Mouse (Mus musculus) heart, postnatal 36 days (tissue): ENCODE results near the gene Cacng3. TPM values are rescaled to one million over a fixed set of nuclear protein-coding genes. Genes with fewer than 3 reads are reported as not detected.
A peak's percentile ranks its signal among the peaks of the same experiment; 100 is the strongest.

Experiments used
- DNase-seq, 2 experiments: peaks; one replicate each; pipeline ENCODE4 v3.0.0; 2021 to 2022
- intact Hi-C: fragments of 180-260 bp; cut with DNase I; formaldehyde crosslinking; loops from one replicate; pipeline ENCODE4 v1.15.1; 2025
- total RNA-seq, 2 experiments: library from RNA; stranded (reverse); gene quantifications; 2 replicates each; pipeline ENCODE4 v1.2.3; 2021

Cacng3 gene
- total RNA-seq: not detected

GRCm38 (mm10) chr7:122670442-122670872, at the start of gene Cacng3:
Cacng3 (plus strand) TSS chr7:122670492.
- DNase-seq: no peak
- intact Hi-C loops: loop anchor here (5.0 kb wide), 2 partner anchors 237 to 252 kb away; no protein-coding TSS in a partner anchor

- intact Hi-C loops: no loop called here
- no peak for DNase-seq
Observed at GRCm38 (mm10) chr7:122622125-122622774, 48.0 kb upstream of the Cacng3 start.

- intact Hi-C loops: no loop called here
- DNase-seq: no peak
Observed at GRCm38 (mm10) chr7:122623753-122624152, 46.5 kb upstream of the Cacng3 start.

- DNase-seq: no peak
- intact Hi-C loops: no loop called here
Observed at GRCm38 (mm10) chr7:122628050-122628449, 42.2 kb upstream of the Cacng3 start.

- no peak for DNase-seq
- intact Hi-C loops: no loop called here
Observed at GRCm38 (mm10) chr7:122630386-122630785, 39.9 kb upstream of the Cacng3 start.

- no peak for DNase-seq
- intact Hi-C loops: no loop called here
Observed at GRCm38 (mm10) chr7:122631151-122631550, 39.1 kb upstream of the Cacng3 start.

GRCm38 (mm10) chr7:122632946-122633345, 37.3 kb upstream of the Cacng3 start:
- intact Hi-C loops: no loop called here
- no peak for DNase-seq

- DNase-seq: no peak
- intact Hi-C loops: no loop called here
Observed at GRCm38 (mm10) chr7:122633463-122633862, 36.8 kb upstream of the Cacng3 start.

GRCm38 (mm10) chr7:122643676-122644075, 26.6 kb upstream of the Cacng3 start:
- intact Hi-C loops: no loop called here
- no peak for DNase-seq

GRCm38 (mm10) chr7:122649306-122649705, 21.0 kb upstream of the Cacng3 start:
- intact Hi-C loops: no loop called here
- no peak for DNase-seq

GRCm38 (mm10) chr7:122652523-122652922, 17.8 kb upstream of the Cacng3 start:
- intact Hi-C loops: no loop called here
- DNase-seq: no peak

- intact Hi-C loops: no loop called here
- DNase-seq: no peak
Observed at GRCm38 (mm10) chr7:122656671-122657070, 13.6 kb upstream of the Cacng3 start.

- no peak for DNase-seq
- intact Hi-C loops: no loop called here
Observed at GRCm38 (mm10) chr7:122657423-122658126, 12.7 kb upstream of the Cacng3 start.

- intact Hi-C loops: no loop called here
- no peak for DNase-seq
Observed at GRCm38 (mm10) chr7:122665311-122666049, 4.8 kb upstream of the Cacng3 start.

GRCm38 (mm10) chr7:122667903-122668302, 2.4 kb upstream of the Cacng3 start:
- DNase-seq: peak in 1 of 2 experiments; percentile 4
- intact Hi-C loops: loop anchor here (2.0 kb wide), 1 partner anchor 197 kb away; no protein-coding TSS in a partner anchor

GRCm38 (mm10) chr7:122670873-122671641, 765 bp downstream of the Cacng3 start:
- peak; percentile 79 to 90 for DNase-seq
- intact Hi-C loops: loop anchor here (5.0 kb wide), 2 partner anchors 236 to 251 kb away; no protein-coding TSS in a partner anchor

GRCm38 (mm10) chr7:122672981-122673380, 2.7 kb downstream of the Cacng3 start:
- DNase-seq: no peak
- intact Hi-C loops: loop anchor here (5.0 kb wide), 2 partner anchors 234 to 249 kb away; no protein-coding TSS in a partner anchor

- DNase-seq: no peak
- intact Hi-C loops: no loop called here
Observed at GRCm38 (mm10) chr7:122675207-122675606, 4.9 kb downstream of the Cacng3 start.

- DNase-seq: no peak
- intact Hi-C loops: no loop called here
Observed at GRCm38 (mm10) chr7:122701751-122702150, 31.5 kb downstream of the Cacng3 start.

- DNase-seq: no peak
- intact Hi-C loops: no loop called here
Observed at GRCm38 (mm10) chr7:122702443-122702842, 32.2 kb downstream of the Cacng3 start.
